Mouse (Mus musculus) stomach, embryonic 15.5 days (tissue): ENCODE measurements at regions not wholly inside any gene's neighbourhood (a gene's known extent, or its start where the extent isn't known, plus 50 kb on each side); places are given as distances from the start of the nearest gene placed in this dataset.

Experiments
- ATAC-seq: fragments of 200-750 bp; cut with Nextera tagmentation; 2 replicates; pipeline ENCODE4 v1.8.0; 2017; ENCODE audit warnings: low read depth, moderate number of reproducible peaks, moderate TSS enrichment; ENCODE audit not compliant: insufficient read depth, low FRiP score
- H3K27ac ChIP-seq: fragments of 300-500 bp; sonication (generic); 2 replicates; pipeline ENCODE4 v1.5.1; 2015; ENCODE audit warnings: mild to moderate bottlenecking, inconsistent platforms
- H3K27me3 ChIP-seq: fragments of 300-500 bp; sonication (generic); replicated peaks from 2 replicates; pipeline ENCODE4 v1.6.1; 2015; ENCODE audit warnings: inconsistent platforms
- H3K36me3 ChIP-seq: fragments of 300-500 bp; sonication (generic); 2 replicates; pipeline ENCODE4 v1.6.1; 2015; ENCODE audit warnings: inconsistent platforms
- H3K4me1 ChIP-seq: fragments of 300-500 bp; sonication (generic); 2 replicates; pipeline ENCODE4 v1.6.1; 2015; ENCODE audit warnings: inconsistent platforms
- H3K4me2 ChIP-seq: fragments of 300-500 bp; sonication (generic); 2 replicates; pipeline ENCODE4 v1.6.1; 2015; ENCODE audit warnings: mild to moderate bottlenecking, inconsistent platforms
- H3K4me3 ChIP-seq: fragments of 300-500 bp; sonication (generic); replicated peaks from 2 replicates; pipeline ENCODE4 v1.5.1; 2015; ENCODE audit warnings: inconsistent platforms
- H3K9ac ChIP-seq: fragments of 300-500 bp; sonication (generic); 2 replicates; pipeline ENCODE4 v1.6.1; 2015; ENCODE audit warnings: inconsistent platforms
- H3K9me3 ChIP-seq: fragments of 300-500 bp; sonication (generic); 2 replicates; pipeline ENCODE4 v1.6.1; 2016; ENCODE audit warnings: inconsistent platforms
- WGBS: fragments of 180-500 bp; shearing (Covaris S2); methylation state at CpG from one replicate; pipeline ENCODE4 v1.1.7; 2015; 5-methylcytosine and 5-hydroxymethylcytosine counted together

GRCm38 (mm10) chr13:38878718-38879669 lies 81.7 kb downstream of the Slc35b3 start:
- H3K36me3 ChIP-seq: no peaks in the 10 kb centered on the region
- H3K9ac ChIP-seq: no peak overlapping the region
- no peaks in the 10 kb centered on the region for H3K9me3 ChIP-seq
- H3K27me3 ChIP-seq: no peaks in the 10 kb centered on the region
- no peak overlapping the region for H3K4me3 ChIP-seq
- no peak overlapping the region for H3K27ac ChIP-seq
- ATAC-seq: no peak
- WGBS: 75% methylated on average over 7 of the region's 7 CpGs
- H3K4me1 ChIP-seq: no peaks in the 10 kb centered on the region
- no peak overlapping the region for H3K4me2 ChIP-seq

GRCm38 (mm10) chr13:38875923-38876322 lies 84.8 kb downstream of the Slc35b3 start:
- WGBS: 80% methylated on average over 2 of the region's 2 CpGs
- ATAC-seq: no peak
- H3K27me3 ChIP-seq: no peaks in the 10 kb centered on the region
- H3K9me3 ChIP-seq: no peaks in the 10 kb centered on the region
- H3K4me3 ChIP-seq: no peak overlapping the region
- H3K4me1 ChIP-seq: no peaks in the 10 kb centered on the region
- no peaks in the 10 kb centered on the region for H3K36me3 ChIP-seq
- H3K27ac ChIP-seq: no peak overlapping the region
- H3K9ac ChIP-seq: no peak overlapping the region
- no peak overlapping the region for H3K4me2 ChIP-seq

- no peak overlapping the region for H3K27ac ChIP-seq
- H3K9me3 ChIP-seq: no peaks in the 10 kb centered on the region
- 73% methylated on average over 4 of the region's 4 CpGs for WGBS
- no peak overlapping the region for H3K9ac ChIP-seq
- H3K4me3 ChIP-seq: no peak overlapping the region
- ATAC-seq: no peak
- H3K36me3 ChIP-seq: no peaks in the 10 kb centered on the region
- no peaks in the 10 kb centered on the region for H3K4me1 ChIP-seq
- H3K27me3 ChIP-seq: no peaks in the 10 kb centered on the region
- no peak overlapping the region for H3K4me2 ChIP-seq
Observed at GRCm38 (mm10) chr13:38864002-38864401, 96.7 kb downstream of the Slc35b3 start.

- WGBS: 60% methylated on average over 3 of the region's 3 CpGs
Observed at GRCm38 (mm10) chr13:38855742-38856141, 104.9 kb downstream of the Slc35b3 start.

GRCm38 (mm10) chr13:38854986-38855385 lies 105.7 kb downstream of the Slc35b3 start:
- no peak for ATAC-seq
- no peak overlapping the region for H3K4me3 ChIP-seq
- H3K36me3 ChIP-seq: no peaks in the 10 kb centered on the region
- 92% methylated on average over 2 of the region's 2 CpGs for WGBS
- H3K9ac ChIP-seq: no peak overlapping the region
- H3K27ac ChIP-seq: no peak overlapping the region
- no peaks in the 10 kb centered on the region for H3K9me3 ChIP-seq
- H3K27me3 ChIP-seq: no peaks in the 10 kb centered on the region
- no peaks in the 10 kb centered on the region for H3K4me1 ChIP-seq
- no peak overlapping the region for H3K4me2 ChIP-seq

More at GRCm38 (mm10) chr13:38855742-38856141, 104.9 kb downstream of the Slc35b3 start:
- H3K36me3 ChIP-seq: no peaks in the 10 kb centered on the region
- H3K4me2 ChIP-seq: no peak overlapping the region
- no peak overlapping the region for H3K9ac ChIP-seq
- H3K27me3 ChIP-seq: no peaks in the 10 kb centered on the region
- no peak overlapping the region for H3K4me3 ChIP-seq
- no peak overlapping the region for H3K27ac ChIP-seq
- no peaks in the 10 kb centered on the region for H3K4me1 ChIP-seq
- ATAC-seq: no peak
- no peaks in the 10 kb centered on the region for H3K9me3 ChIP-seq

GRCm38 (mm10) chr13:38852868-38853267 lies 107.8 kb downstream of the Slc35b3 start:
- Histone ChIP-seq H3K4me2 (no peak overlapping the region), H3K27me3 (no peaks in the 10 kb centered on the region), H3K36me3 (no peaks in the 10 kb centered on the region), H3K9me3 (no peaks in the 10 kb centered on the region), H3K9ac (no peak overlapping the region), H3K4me1 (no peaks in the 10 kb centered on the region), H3K27ac (no peak overlapping the region), H3K4me3 (no peak overlapping the region)
- ATAC-seq: no peak
- 40% methylated on average over 9 of the region's 9 CpGs for WGBS

- H3K4me3 ChIP-seq: no peak overlapping the region
- 80% methylated on average over 7 of the region's 7 CpGs for WGBS
- no peaks in the 10 kb centered on the region for H3K36me3 ChIP-seq
- no peak overlapping the region for H3K9ac ChIP-seq
- no peaks in the 10 kb centered on the region for H3K9me3 ChIP-seq
- H3K27me3 ChIP-seq: no peaks in the 10 kb centered on the region
- H3K4me1 ChIP-seq: no peaks in the 10 kb centered on the region
- no peak overlapping the region for H3K27ac ChIP-seq
- ATAC-seq: no peak
- no peak overlapping the region for H3K4me2 ChIP-seq
Observed at GRCm38 (mm10) chr13:38851820-38852219, 108.9 kb downstream of the Slc35b3 start.

GRCm38 (mm10) chr13:38838231-38838630 lies 122.4 kb downstream of the Slc35b3 start:
- H3K4me3 ChIP-seq: no peak overlapping the region
- no peak for ATAC-seq
- no peaks in the 10 kb centered on the region for H3K9me3 ChIP-seq
- no peak overlapping the region for H3K27ac ChIP-seq
- no peaks in the 10 kb centered on the region for H3K27me3 ChIP-seq
- H3K36me3 ChIP-seq: no peaks in the 10 kb centered on the region
- no peak overlapping the region for H3K9ac ChIP-seq
- no peak overlapping the region for H3K4me2 ChIP-seq
- H3K4me1 ChIP-seq: no peaks in the 10 kb centered on the region
- WGBS: 77% methylated on average over 5 of the region's 5 CpGs

- H3K27me3 ChIP-seq: no peaks in the 10 kb centered on the region
- no peak overlapping the region for H3K4me3 ChIP-seq
- H3K36me3 ChIP-seq: no peaks in the 10 kb centered on the region
- no peak overlapping the region for H3K4me2 ChIP-seq
- no peak overlapping the region for H3K9ac ChIP-seq
- ATAC-seq: no peak
- H3K9me3 ChIP-seq: no peaks in the 10 kb centered on the region
- H3K27ac ChIP-seq: no peak overlapping the region
- H3K4me1 ChIP-seq: no peaks in the 10 kb centered on the region
- 41% methylated on average over 2 of the region's 2 CpGs for WGBS
Observed at GRCm38 (mm10) chr13:38825649-38826048, 135.0 kb downstream of the Slc35b3 start.

- WGBS: 73% methylated on average over 3 of the region's 3 CpGs
Observed at GRCm38 (mm10) chr13:38819526-38819925, 141.1 kb downstream of the Slc35b3 start.

GRCm38 (mm10) chr13:38818781-38819180 lies 141.9 kb downstream of the Slc35b3 start:
- Histone ChIP-seq H3K36me3 (no peaks in the 10 kb centered on the region), H3K9me3 (no peaks in the 10 kb centered on the region), H3K4me2 (no peak overlapping the region), H3K4me1 (no peaks in the 10 kb centered on the region), H3K27ac (no peak overlapping the region), H3K27me3 (no peaks in the 10 kb centered on the region), H3K9ac (no peak overlapping the region), H3K4me3 (no peak overlapping the region)
- ATAC-seq: no peak
- 81% methylated on average over 1 of the region's 1 CpGs for WGBS

More at GRCm38 (mm10) chr13:38819526-38819925, 141.1 kb downstream of the Slc35b3 start:
- H3K27me3 ChIP-seq: no peaks in the 10 kb centered on the region
- no peaks in the 10 kb centered on the region for H3K4me1 ChIP-seq
- H3K4me2 ChIP-seq: no peak overlapping the region
- H3K9me3 ChIP-seq: no peaks in the 10 kb centered on the region
- H3K4me3 ChIP-seq: no peak overlapping the region
- no peak overlapping the region for H3K27ac ChIP-seq
- no peak for ATAC-seq
- no peaks in the 10 kb centered on the region for H3K36me3 ChIP-seq
- H3K9ac ChIP-seq: no peak overlapping the region

GRCm38 (mm10) chr13:38816296-38816695 lies 144.4 kb downstream of the Slc35b3 start:
- no peak for ATAC-seq
- Histone ChIP-seq H3K4me1 (no peaks in the 10 kb centered on the region), H3K36me3 (no peaks in the 10 kb centered on the region), H3K4me2 (no peak overlapping the region), H3K27me3 (no peaks in the 10 kb centered on the region), H3K9ac (no peak overlapping the region), H3K27ac (no peak overlapping the region), H3K9me3 (no peaks in the 10 kb centered on the region), H3K4me3 (no peak overlapping the region)
- 82% methylated on average over 9 of the region's 9 CpGs for whole genome bisulfite sequencing
